Comparison of ENCODE assay signal across 9 mouse cellular contexts in the genomic region with DNA sequence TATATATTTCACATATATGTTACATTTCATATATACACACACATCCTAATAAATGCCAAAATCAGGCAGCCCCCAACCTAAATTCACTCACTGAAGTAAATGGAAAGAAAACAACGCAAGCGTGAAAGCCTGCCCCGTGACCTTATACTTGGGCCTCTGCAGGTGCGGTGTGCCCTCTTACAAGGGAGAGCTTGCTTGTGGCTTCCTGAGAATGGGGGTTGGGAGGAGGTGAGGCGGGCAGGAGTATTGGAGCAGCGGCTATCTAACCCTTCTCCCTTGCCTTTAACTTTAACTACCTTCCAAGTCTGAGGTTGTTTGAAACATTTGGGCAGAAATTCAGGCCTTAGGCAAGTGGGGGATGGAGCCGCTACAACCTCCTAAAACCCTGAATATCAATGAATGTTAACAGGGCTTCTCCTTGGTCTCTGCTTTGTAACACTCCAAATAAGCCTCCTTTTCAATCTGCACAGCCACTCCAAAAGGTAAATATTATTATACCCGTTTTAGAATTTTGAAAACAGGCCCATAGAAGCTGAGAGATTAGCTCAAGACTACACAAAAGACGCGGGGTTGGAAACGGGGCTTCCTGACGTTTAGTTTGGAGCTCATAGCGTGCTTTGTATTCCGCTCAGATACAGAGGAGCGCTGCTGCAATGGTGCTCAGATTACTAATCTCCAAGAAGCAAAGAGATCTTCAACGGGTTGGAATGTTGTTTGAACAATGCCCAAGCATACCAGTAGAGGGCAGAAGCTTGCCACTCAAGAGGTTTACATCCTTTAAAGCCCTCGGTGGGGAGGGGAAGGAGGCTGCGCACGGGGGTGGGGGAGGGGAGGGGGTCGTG. TPM values are rescaled to one million over a fixed set of nuclear protein-coding genes. Genes with fewer than 3 reads are reported as not detected.
DNase-seq lines count a peak whose midpoint lies in the region; ATAC-seq and TF ChIP-seq lines count a peak whose summit lies in the region.
"Had no signal": no experiment of that assay in that cellular context is flagged by ENCODE, and none has a peak within 500 bp of the region (broad histone marks: within the 10 kb centered on the region; RNA-seq: fewer than 3 reads in every experiment).

No protein-coding gene starts in this region.

- peak; percentile 77 for TF ChIP-seq CTCF in bone marrow macrophage, adult 2 months (IDR thresholded peaks at IDR 0.05; ENCODE audit: low read depth, low read length)

- H3K27ac ChIP-seq in bone marrow macrophage, adult 2 months (ENCODE audit: insufficient read depth, low read depth, low read length) = no peak overlapping the region
- H3K27ac ChIP-seq in heart, embryonic 14.5 days (replicated peaks in 1 of 2; ENCODE audit: control insufficient read depth in 1 of 2, insufficient read depth in 1 of 2, low read depth in 2 of 2, low read length in 2 of 2) = no peak overlapping the region
- H3K27ac ChIP-seq in kidney, embryonic 16.5 days (ENCODE audit: low read length) = no peak overlapping the region
- no peak overlapping the region for H3K27ac ChIP-seq in liver, embryonic 13.5 days
- no peak overlapping the region for H3K27ac ChIP-seq in neural tube, embryonic 12.5 days

- no peak for TF ChIP-seq POLR2A in bone marrow macrophage, adult 2 months (IDR thresholded peaks at IDR 0.05; ENCODE audit: borderline replicate concordance, low read depth, low read length)

- no peak for ATAC-seq in heart, embryonic 14.5 days (ENCODE audit: insufficient number of reproducible peaks, insufficient read depth, low FRiP score, low read depth)
- ATAC-seq in kidney, embryonic 16.5 days (ENCODE audit: low FRiP score, low TSS enrichment) = peak; percentile 67
- no peak for ATAC-seq in liver, embryonic 13.5 days (ENCODE audit: low read depth)
- peak; percentile 89 for ATAC-seq in neural tube, embryonic 12.5 days (ENCODE audit: low FRiP score, low read depth)

- no peaks in the 10 kb centered on the region for H3K27me3 ChIP-seq in heart, embryonic 14.5 days (ENCODE audit: control insufficient read depth, insufficient read depth, low read length)
- H3K27me3 ChIP-seq in kidney, embryonic 16.5 days (ENCODE audit: insufficient read depth, low read length) = no peaks in the 10 kb centered on the region
- no peaks in the 10 kb centered on the region for H3K27me3 ChIP-seq in liver, embryonic 13.5 days
- H3K27me3 ChIP-seq in neural tube, embryonic 12.5 days (replicated peaks) = no peaks in the 10 kb centered on the region

- no peaks in the 10 kb centered on the region for H3K36me3 ChIP-seq in heart, embryonic 14.5 days (ENCODE audit: control insufficient read depth, insufficient read depth, low read length)
- H3K36me3 ChIP-seq in kidney, embryonic 16.5 days (ENCODE audit: insufficient read depth, low read length) = no peaks in the 10 kb centered on the region
- no peaks in the 10 kb centered on the region for H3K36me3 ChIP-seq in liver, embryonic 13.5 days
- no peaks in the 10 kb centered on the region for H3K36me3 ChIP-seq in neural tube, embryonic 12.5 days

- 27% methylated on average over 20 of the region's 20 CpGs for WGBS in heart, embryonic 14.5 days
- WGBS in kidney, embryonic 16.5 days = 23% methylated on average over 18 of the region's 20 CpGs
- 27% methylated on average over 20 of the region's 20 CpGs for WGBS in liver, embryonic 13.5 days (ENCODE audit: insufficient replicate concordance)
- 19% methylated on average over 20 of the region's 20 CpGs for WGBS in neural tube, embryonic 12.5 days

- peak overlapping the region; percentile 25 for H3K4me2 ChIP-seq in heart, embryonic 14.5 days (ENCODE audit: low read length)
- peak overlapping the region; percentile 33 for H3K4me2 ChIP-seq in kidney, embryonic 16.5 days (replicated peaks; ENCODE audit: low read depth, low read length)
- no peak overlapping the region for H3K4me2 ChIP-seq in liver, embryonic 13.5 days
- H3K4me2 ChIP-seq in neural tube, embryonic 12.5 days (replicated peaks) = peak overlapping the region; percentile 30; the same call in 1 of the 2 replicates

- H3K9me3 ChIP-seq in heart, embryonic 14.5 days (ENCODE audit: control insufficient read depth, low read length) = no peaks in the 10 kb centered on the region
- no peaks in the 10 kb centered on the region for H3K9me3 ChIP-seq in kidney, embryonic 16.5 days (ENCODE audit: low read length)
- H3K9me3 ChIP-seq in liver, embryonic 13.5 days (replicated peaks) = no peaks in the 10 kb centered on the region
- H3K9me3 ChIP-seq in neural tube, embryonic 12.5 days = no peaks in the 10 kb centered on the region

- peak; percentile 44 to 70 for DNase-seq in CD8-positive naive resting alpha-beta T cell, adult 2 months (ENCODE audit: low read depth in 2 of 2, low spot score in 2 of 2)
- peak; percentile 35 for DNase-seq in fibroblast of lung, adult 2 months (ENCODE audit: low read depth)
- DNase-seq in liver, embryonic 13.5 days = peak; percentile 12
- peak; percentile 34 for DNase-seq in testis, postnatal 14 days (ENCODE audit: low spot score)

- H3K4me1 ChIP-seq in bone marrow macrophage, adult 2 months (ENCODE audit: control insufficient read depth, insufficient read depth, low read length) = no peaks in the 10 kb centered on the region
- H3K4me1 ChIP-seq in heart, embryonic 14.5 days (ENCODE audit: control insufficient read depth in 2 of 2, insufficient read depth in 2 of 2, low read length in 2 of 2) = peaks cover 7 to 9% of the 10 kb centered on the region in 2 experiments
- peaks cover 8% of the 10 kb centered on the region; the same call in 1 of the 2 replicates for H3K4me1 ChIP-seq in kidney, embryonic 16.5 days (ENCODE audit: insufficient read depth, low read length)
- H3K4me1 ChIP-seq in liver, embryonic 13.5 days (replicated peaks) = no peaks in the 10 kb centered on the region
- peaks cover 5% of the 10 kb centered on the region; the same call in 1 of the 2 replicates for H3K4me1 ChIP-seq in neural tube, embryonic 12.5 days

- H3K9ac ChIP-seq in heart, embryonic 14.5 days (ENCODE audit: low read length) = no peak overlapping the region
- H3K9ac ChIP-seq in kidney, embryonic 16.5 days (replicated peaks; ENCODE audit: low read length) = 0 out of 2 replicates have a peak overlapping the region, but pooled peaks have one; percentile 11
- H3K9ac ChIP-seq in liver, embryonic 13.5 days = no peak overlapping the region
- H3K9ac ChIP-seq in neural tube, embryonic 12.5 days = no peak overlapping the region

- no peak overlapping the region for H3K4me3 ChIP-seq in bone marrow macrophage, adult 2 months (ENCODE audit: insufficient read depth, low read length)
- H3K4me3 ChIP-seq in heart, embryonic 14.5 days (ENCODE audit: control insufficient read depth in 1 of 2, insufficient read depth in 1 of 2, low read depth in 1 of 2, low read length in 2 of 2) = no peak overlapping the region
- H3K4me3 ChIP-seq in kidney, embryonic 16.5 days (ENCODE audit: low read length) = no peak overlapping the region
- H3K4me3 ChIP-seq in liver, embryonic 13.5 days (replicated peaks) = no peak overlapping the region
- no peak overlapping the region for H3K4me3 ChIP-seq in neural tube, embryonic 12.5 days
- H3K4me3 ChIP-seq: erythroblast, embryonic 14.5 days had no signal

RNA-seq across cellular contexts. Expression of a gene that starts 28.3 kb away (rescaled TPM):
- polyA plus RNA-seq in bone marrow macrophage, adult 2 months (2012; ENCODE audit: insufficient read depth, insufficient read length, missing spikeins) = 29.7 and 30.0 TPM in 2 replicates
- 28.8 and 36.2 TPM in 2 replicates for polyA plus RNA-seq in heart, embryonic 14.5 days (2014; fragmentation: Nextera tagmentation; extraction: Ambion mirVana)
- 8.4 and 8.8 TPM in 2 replicates for polyA plus RNA-seq in kidney, embryonic 16.5 days (2015; fragmentation: Nextera tagmentation; extraction: Ambion mirVana)
- polyA plus RNA-seq in liver, embryonic 13.5 days (2015; fragmentation: Nextera tagmentation; extraction: Ambion mirVana) = 0.92 and 0.93 TPM in 2 replicates
- polyA plus RNA-seq in neural tube, embryonic 12.5 days (2016; fragmentation: Nextera tagmentation; extraction: Ambion mirVana) = 4.7 and 5.6 TPM in 2 replicates

RNA-seq across cellular contexts. Expression of a gene that starts 53.5 kb away (rescaled TPM):
- polyA plus RNA-seq in bone marrow macrophage, adult 2 months (2012; ENCODE audit: insufficient read depth, insufficient read length, missing spikeins) = 85.2 and 88.3 TPM in 2 replicates
- polyA plus RNA-seq in heart, embryonic 14.5 days (2014; fragmentation: Nextera tagmentation; extraction: Ambion mirVana) = 68.6 and 74.3 TPM in 2 replicates
- 45.9 and 46.7 TPM in 2 replicates for polyA plus RNA-seq in kidney, embryonic 16.5 days (2015; fragmentation: Nextera tagmentation; extraction: Ambion mirVana)
- polyA plus RNA-seq in liver, embryonic 13.5 days (2015; fragmentation: Nextera tagmentation; extraction: Ambion mirVana) = 79.4 and 92.9 TPM in 2 replicates
- 82.7 and 87.7 TPM in 2 replicates for polyA plus RNA-seq in neural tube, embryonic 12.5 days (2016; fragmentation: Nextera tagmentation; extraction: Ambion mirVana)

Comparison
In these comparisons a context has a peak if more than half of its experiments do, and no peak if none do; other contexts are left out.
1. ATAC-seq: peak in kidney, embryonic 16.5 days (single experiment) and neural tube, embryonic 12.5 days (single experiment); none in heart, embryonic 14.5 days (single experiment) and liver, embryonic 13.5 days (single experiment).
2. Peak in every context shown above with its lines, with median percentiles within 50 percentile points of each other: DNase-seq.